Mouse (Mus musculus) small intestine, adult 2 months (tissue): ENCODE measurements around the gene G6pc2. TPM values are rescaled to one million over a fixed set of nuclear protein-coding genes. Genes with fewer than 3 reads are reported as not detected.

ENCODE experiments used
- H3K27ac ChIP-seq: fragments of 200-500 bp; 2 replicates; pipeline ENCODE4 v1.5.1; 2012; ENCODE audit warnings: low read depth, low read length, control low read depth, inconsistent platforms; ENCODE audit not compliant: insufficient read depth
- H3K27me3 ChIP-seq: fragments of 200-500 bp; 2 replicates; pipeline ENCODE4 v1.6.1; 2012; ENCODE audit warnings: mild to moderate bottlenecking, moderate library complexity, low read length, inconsistent platforms; ENCODE audit not compliant: control insufficient read depth, insufficient read depth
- H3K36me3 ChIP-seq: fragments of 200-500 bp; 2 replicates; pipeline ENCODE4 v1.6.1; 2012; ENCODE audit warnings: mild to moderate bottlenecking, low read length, control low read depth, inconsistent platforms; ENCODE audit not compliant: control insufficient read depth, insufficient read depth
- H3K4me1 ChIP-seq: fragments of 200-500 bp; 2 replicates; pipeline ENCODE4 v1.6.1; 2012; ENCODE audit warnings: low read length, inconsistent platforms, mixed read lengths; ENCODE audit not compliant: control insufficient read depth, insufficient read depth, insufficient read length
- H3K4me3 ChIP-seq: fragments of 200-500 bp; 2 replicates; pipeline ENCODE4 v1.5.1; 2012; ENCODE audit warnings: low read depth, mild to moderate bottlenecking, control low read depth, inconsistent platforms, low read length, moderate library complexity
- CTCF ChIP-seq: fragments of 200-500 bp; IDR thresholded peaks from 2 replicates; pipeline ENCODE4 v1.5.1; 2012; ENCODE audit warnings: low read depth, mild to moderate bottlenecking, control low read depth, inconsistent platforms, low read length, moderate library complexity, mixed read lengths; ENCODE audit not compliant: insufficient replicate concordance, insufficient read length; ENCODE audit errors: extremely low read depth
- POLR2A ChIP-seq: fragments of 200-500 bp; IDR thresholded peaks from 2 replicates; pipeline ENCODE4 v1.6.1; 2012; ENCODE audit warnings: low read depth, mild to moderate bottlenecking, control low read depth, inconsistent platforms, low read length, moderate library complexity
- WGBS: fragments of 180-500 bp; shearing (Covaris S2); methylation state at CpG from one replicate; pipeline ENCODE4 v1.1.7; 2018; 5-methylcytosine and 5-hydroxymethylcytosine counted together
- polyA plus RNA-seq: library from polyadenylated mRNA; depleted of rRNA; stranded (reverse); fragments of >200 nt; gene quantifications from 2 replicates; pipeline ENCODE4 v1.2.3, GENCODE M21; 2012; rRNA removed

Gene G6pc2
- polyA plus RNA-seq, 1 experiment: not detected

DNA sequence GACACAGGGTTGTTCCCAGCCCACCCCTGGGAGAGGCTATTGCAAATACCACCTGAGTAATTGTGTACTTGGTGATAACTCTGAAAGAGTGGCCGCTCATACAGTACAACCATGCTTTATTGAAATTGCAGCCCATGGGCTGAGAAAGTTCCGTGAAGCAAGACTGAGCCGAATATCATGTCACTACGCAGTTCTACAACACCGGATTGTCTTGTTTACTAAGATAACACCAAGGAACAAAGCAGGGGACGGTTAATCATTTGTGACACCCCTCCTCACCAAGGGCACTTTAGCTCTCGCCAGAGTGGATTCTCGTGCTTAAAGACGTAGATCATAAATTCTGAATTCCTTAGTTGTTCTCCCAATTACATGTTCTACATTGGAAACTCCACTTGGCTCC is 28.4 kb downstream of the G6pc2 start:
- TF ChIP-seq POLR2A: no peak
- TF ChIP-seq CTCF: no peak
- Histone ChIP-seq H3K27me3 (no peaks in the 10 kb centered on the region), H3K36me3 (no peaks in the 10 kb centered on the region), H3K4me1 (no peaks in the 10 kb centered on the region), H3K4me3 (no peak overlapping the region), H3K27ac (no peak overlapping the region)
- 32% methylated on average over 9 of the region's 9 CpGs for WGBS

DNA sequence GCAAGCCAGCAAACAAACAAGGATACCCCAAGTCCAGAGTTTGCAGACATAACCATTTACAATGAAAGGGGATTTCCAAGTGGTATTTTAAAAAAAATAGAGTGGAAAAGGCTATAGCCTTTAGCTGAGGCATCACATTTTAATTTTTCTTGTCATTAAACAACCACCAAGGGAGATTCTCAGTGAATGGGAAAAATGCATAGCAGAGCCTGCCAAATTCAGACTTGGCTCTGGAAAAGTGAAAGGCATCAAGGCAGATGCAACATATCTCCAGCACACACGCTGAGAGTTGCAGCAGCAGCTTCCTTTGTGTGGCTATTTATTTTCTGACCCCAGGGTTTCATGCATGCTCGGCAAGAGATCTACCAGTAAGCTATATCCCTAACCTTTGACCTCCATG is 34.1 kb downstream of the G6pc2 start:
- H3K4me1 ChIP-seq: no peaks in the 10 kb centered on the region
- no peak overlapping the region for H3K27ac ChIP-seq
- 51% methylated on average over 2 of the region's 2 CpGs for WGBS
- H3K36me3 ChIP-seq: no peaks in the 10 kb centered on the region
- no peaks in the 10 kb centered on the region; the same call in 1 of the 2 replicates for H3K27me3 ChIP-seq
- no peak for TF ChIP-seq CTCF
- no peak for TF ChIP-seq POLR2A
- H3K4me3 ChIP-seq: no peak overlapping the region

- Histone ChIP-seq H3K36me3 (no peaks in the 10 kb centered on the region), H3K27me3 (no peaks in the 10 kb centered on the region; the same call in 1 of the 2 replicates), H3K4me1 (no peaks in the 10 kb centered on the region), H3K4me3 (no peak overlapping the region), H3K27ac (no peak overlapping the region)
- WGBS: 91% methylated on average over 1 of the region's 1 CpGs
- no peak for TF ChIP-seq CTCF
- no peak for TF ChIP-seq POLR2A
Observed at GRCm38 (mm10) chr2:69247081-69247480, 36.2 kb downstream of the G6pc2 start.

DNA sequence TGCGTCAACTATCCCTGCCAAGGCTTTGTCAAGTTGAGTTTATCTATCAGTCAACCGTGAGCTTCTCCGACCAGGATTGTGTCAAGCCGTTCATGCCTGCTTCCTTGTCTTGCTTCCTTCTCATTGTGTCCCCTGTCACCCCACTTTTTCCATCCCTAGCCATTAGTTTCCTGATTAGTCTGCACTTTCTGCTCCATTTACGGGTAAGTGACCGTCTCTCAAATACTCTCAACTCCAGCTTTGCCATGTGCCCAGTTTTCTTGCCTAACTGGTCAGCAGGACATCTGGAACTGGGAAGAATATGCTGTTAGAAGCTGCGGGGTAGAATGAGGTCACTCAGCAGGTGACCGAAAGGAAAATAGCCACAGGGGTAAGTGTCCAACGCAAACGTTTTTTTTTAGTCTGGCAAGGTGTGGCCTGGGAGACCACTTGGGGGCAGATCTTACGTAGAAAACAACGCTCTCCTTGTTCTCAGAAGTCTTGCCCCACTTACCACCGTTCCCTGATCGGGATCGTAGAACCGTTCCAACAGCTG is 37.4 kb downstream of the G6pc2 start:
- Histone ChIP-seq H3K4me1 (no peaks in the 10 kb centered on the region), H3K27ac (no peak overlapping the region), H3K4me3 (no peak overlapping the region), H3K36me3 (no peaks in the 10 kb centered on the region), H3K27me3 (no peaks in the 10 kb centered on the region; the same call in 1 of the 2 replicates)
- WGBS: 63% methylated on average over 16 of the region's 16 CpGs
- TF ChIP-seq CTCF: no peak
- no peak for TF ChIP-seq POLR2A

DNA sequence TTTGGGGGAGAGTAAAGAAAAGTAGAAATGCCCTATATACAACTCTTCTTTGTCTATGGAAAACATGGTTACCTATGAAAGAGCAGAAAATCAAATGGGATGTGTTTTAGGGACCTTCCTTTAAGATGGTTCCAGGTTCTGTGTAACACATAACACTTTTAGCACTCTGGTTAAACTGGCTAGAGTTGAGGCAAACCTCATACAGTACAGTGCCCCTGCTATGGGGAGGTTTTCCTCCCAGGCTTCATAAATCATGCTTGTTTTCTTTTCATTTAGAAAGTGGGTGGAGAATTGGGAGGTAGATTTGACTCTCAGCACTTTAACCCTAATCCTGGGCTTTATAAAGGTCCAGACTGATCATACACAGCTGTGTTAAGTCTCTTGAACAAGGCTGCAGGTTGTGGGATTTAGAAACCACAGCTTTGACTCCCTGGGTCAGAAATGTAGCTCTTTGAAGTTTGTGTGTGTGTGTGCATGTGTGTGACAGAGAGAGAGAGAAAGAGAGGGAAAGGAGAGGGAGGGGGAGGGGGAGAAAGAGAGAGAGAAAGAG is 53.3 kb downstream of the G6pc2 start:
- Histone ChIP-seq H3K36me3 (no peaks in the 10 kb centered on the region), H3K4me3 (no peak overlapping the region)
- no peak for TF ChIP-seq POLR2A
- no peak for TF ChIP-seq CTCF

GRCm38 (mm10) chr2:69275875-69276274 is 65.0 kb downstream of the G6pc2 start:
- Histone ChIP-seq H3K4me1 (no peaks in the 10 kb centered on the region), H3K27ac (no peak overlapping the region), H3K36me3 (no peaks in the 10 kb centered on the region), H3K4me3 (no peak overlapping the region), H3K27me3 (no peaks in the 10 kb centered on the region)
- WGBS: 0% methylated on average over 1 of the region's 1 CpGs
- TF ChIP-seq POLR2A: no peak
- TF ChIP-seq CTCF: no peak

More for the DNA sequence above, 53.3 kb downstream of the G6pc2 start:
- H3K4me1 ChIP-seq: no peaks in the 10 kb centered on the region
- no peak overlapping the region for H3K27ac ChIP-seq
- H3K27me3 ChIP-seq: no peaks in the 10 kb centered on the region

Other genes starting within 250 kb of the G6pc2 start
- 1.9 and 6.3 TPM in 2 replicates for gene Nostrin, start 75.3 kb upstream of the G6pc2 start, polyA plus RNA-seq
- 0.24 and 0.82 TPM in 2 replicates for gene Spc25, start 4.9 kb upstream of the G6pc2 start, polyA plus RNA-seq
- not detected in 2 replicates for gene Abcb11, start 131.5 kb downstream of the G6pc2 start, polyA plus RNA-seq
- gene Dhrs9, start 169.4 kb downstream of the G6pc2 start, polyA plus RNA-seq: 0.34 and 0.60 TPM in 2 replicates